Mouse (Mus musculus) CH12.LX (cell line): ENCODE measurements around the gene Ugt1a5.

Experiments used
- BHLHE40 ChIP-seq: IDR thresholded peaks from 2 replicates; pipeline ENCODE4 v1.6.1; 2011; ENCODE audit warnings: mild to moderate bottlenecking, low read depth, low read length, improper control_type of control experiment
- CTCF ChIP-seq, 2 experiments: IDR thresholded peaks in 1 of 2; conservative IDR thresholded peaks in 1 of 2; 2 replicates each; pipeline ENCODE4 v1.5.1; 2011 to 2012; ENCODE audit warnings: low read depth in 2 of 2, low read length in 2 of 2, improper control_type of control experiment in 1 of 2, inconsistent platforms in 1 of 2, mild to moderate bottlenecking in 1 of 2, moderate library complexity in 1 of 2
- EP300 ChIP-seq: IDR thresholded peaks from 2 replicates; pipeline ENCODE4 v1.6.1; 2011; ENCODE audit warnings: low read length, improper control_type of control experiment
- GABPA ChIP-seq: IDR thresholded peaks from 2 replicates; pipeline ENCODE4 v1.6.1; 2012; ENCODE audit warnings: low read depth, low read length, improper control_type of control experiment, inconsistent platforms; ENCODE audit not compliant: insufficient replicate concordance
- HCFC1 ChIP-seq: IDR thresholded peaks from 2 replicates; pipeline ENCODE4 v1.6.1; 2012; ENCODE audit warnings: low read depth, mild to moderate bottlenecking, inconsistent platforms, low read length, improper control_type of control experiment
- JUN ChIP-seq: IDR thresholded peaks from 2 replicates; pipeline ENCODE4 v1.6.1; 2011; ENCODE audit warnings: low read depth, mild to moderate bottlenecking, low read length, improper control_type of control experiment, moderate library complexity; ENCODE audit not compliant: insufficient read depth
- KAT2A ChIP-seq: IDR thresholded peaks from 2 replicates; pipeline ENCODE4 v1.6.1; 2012; ENCODE audit warnings: low read length, improper control_type of control experiment, inconsistent platforms; ENCODE audit not compliant: insufficient replicate concordance
- MAX ChIP-seq: IDR thresholded peaks from 2 replicates; pipeline ENCODE4 v1.6.1; 2011; ENCODE audit warnings: low read length, improper control_type of control experiment
- MXI1 ChIP-seq: IDR thresholded peaks from 2 replicates; pipeline ENCODE4 v1.6.1; 2011; ENCODE audit warnings: mild to moderate bottlenecking, low read depth, low read length, improper control_type of control experiment
- PAX5 ChIP-seq: IDR thresholded peaks from 2 replicates; pipeline ENCODE4 v1.6.1; 2012; ENCODE audit warnings: low read length, inconsistent platforms, mixed read lengths
- POLR2A ChIP-seq: IDR thresholded peaks from 2 replicates; pipeline ENCODE4 v1.6.1; 2011; ENCODE audit warnings: low read depth, mild to moderate bottlenecking, improper control_type of control experiment, low read length
- RAD21 ChIP-seq: IDR thresholded peaks from 2 replicates; pipeline ENCODE4 v1.6.1; 2011; ENCODE audit warnings: low read depth, mild to moderate bottlenecking, low read length, improper control_type of control experiment, moderate library complexity
- SMC3 ChIP-seq: IDR thresholded peaks from 2 replicates; pipeline ENCODE4 v1.6.1; 2011; ENCODE audit warnings: low read depth, low read length, improper control_type of control experiment

- TF ChIP-seq PAX5: no peak
- no peak for TF ChIP-seq CTCF (conservative IDR thresholded peaks at IDR 0.05 in 1 of 2, IDR thresholded peaks at IDR 0.05 in 1 of 2; ENCODE audit: low read depth in 2 of 2, low read length in 2 of 2)
- TF ChIP-seq GABPA: no peak
- TF ChIP-seq BHLHE40: no peak
- TF ChIP-seq HCFC1: no peak
- no peak for TF ChIP-seq SMC3
- no peak for TF ChIP-seq EP300
- TF ChIP-seq MAX: no peak
- TF ChIP-seq RAD21: no peak
- no peak for TF ChIP-seq JUN
- TF ChIP-seq POLR2A: no peak
- TF ChIP-seq KAT2A: no peak
- no peak for TF ChIP-seq MXI1
These were observed 63.8 kb downstream of the Ugt1a5 start for GRCm38 (mm10) chr1:88229566-88229965.
